Mouse (Mus musculus) CH12.LX (cell line): ENCODE measurements around the gene Slc15a2. TPM values are rescaled to one million over a fixed set of nuclear protein-coding genes. Genes with fewer than 3 reads are reported as not detected.

ENCODE experiments used
- DNase-seq: peaks from one replicate; pipeline ENCODE4 v3.0.0-alpha.2; 2013; ENCODE audit errors: extremely low read depth
- H3K27ac ChIP-seq: 2 replicates; pipeline ENCODE4 v1.5.1; 2012; ENCODE audit warnings: low read depth, mild to moderate bottlenecking, control low read depth, moderate library complexity; ENCODE audit not compliant: insufficient read depth
- H3K27me3 ChIP-seq: replicated peaks from 2 replicates; pipeline ENCODE3; 2012; ENCODE audit warnings: inconsistent platforms
- H3K36me3 ChIP-seq, 2 experiments: replicated peaks in 1 of 2; 2 replicates each; pipeline versions ENCODE3 to v1.6.1; 2012; ENCODE audit warnings: inconsistent platforms in 1 of 2, low read length in 1 of 2, mild to moderate bottlenecking in 1 of 2, mixed read lengths in 1 of 2, moderate library complexity in 1 of 2; ENCODE audit not compliant: control insufficient read depth in 1 of 2, insufficient read depth in 1 of 2
- H3K4me1 ChIP-seq, 2 experiments: 2 replicates each; pipeline ENCODE4 v1.6.1; 2012; ENCODE audit warnings: inconsistent platforms in 1 of 2, moderate library complexity in 1 of 2; ENCODE audit not compliant: insufficient read depth in 2 of 2, control insufficient read depth in 1 of 2
- H3K4me2 ChIP-seq: 2 replicates; pipeline ENCODE4 v1.6.1; 2012; ENCODE audit warnings: low read depth, mild to moderate bottlenecking, control low read depth; ENCODE audit not compliant: poor library complexity, insufficient read depth, severe bottlenecking
- H3K4me3 ChIP-seq, 3 experiments: fragments of 150-350 bp in 1 of 3; sonication (generic) in 1 of 3; replicated peaks in 1 of 3; 2 replicates each; pipeline versions ENCODE3 to v1.5.1; 2011 to 2012; ENCODE audit warnings: low read depth in 2 of 3, low read length in 2 of 3, mild to moderate bottlenecking in 2 of 3, moderate library complexity in 2 of 3, control low read depth in 1 of 3, improper control_type of control experiment in 1 of 3, inconsistent platforms in 1 of 3, mixed read lengths in 1 of 3; ENCODE audit not compliant: poor library complexity in 1 of 3
- H3K79me2 ChIP-seq: replicated peaks from 2 replicates; pipeline ENCODE4 v1.6.1; 2012; ENCODE audit warnings: mild to moderate bottlenecking, moderate library complexity; ENCODE audit not compliant: control insufficient read depth, poor library complexity, insufficient read depth, severe bottlenecking; ENCODE audit errors: extremely low read depth
- H3K9ac ChIP-seq: 2 replicates; pipeline ENCODE4 v1.6.1; 2012; ENCODE audit warnings: low read depth, mild to moderate bottlenecking, control low read depth, moderate library complexity; ENCODE audit not compliant: insufficient read depth
- H3K9me3 ChIP-seq: replicated peaks from 2 replicates; pipeline ENCODE3; 2012; ENCODE audit warnings: low read length, inconsistent platforms, mixed read lengths
- CHD1 ChIP-seq: IDR thresholded peaks from 2 replicates; pipeline ENCODE4 v1.6.1; 2012; ENCODE audit warnings: low read depth, low read length, improper control_type of control experiment, inconsistent platforms
- E2F4 ChIP-seq: IDR thresholded peaks from 2 replicates; pipeline ENCODE4 v1.6.1; 2011; ENCODE audit warnings: low read depth, low read length, improper control_type of control experiment; ENCODE audit not compliant: insufficient replicate concordance
- ELF1 ChIP-seq: IDR thresholded peaks from 2 replicates; pipeline ENCODE4 v1.6.1; 2014; ENCODE audit warnings: low read depth, mild to moderate bottlenecking, inconsistent platforms, low read length, improper control_type of control experiment
- HCFC1 ChIP-seq: IDR thresholded peaks from 2 replicates; pipeline ENCODE4 v1.6.1; 2012; ENCODE audit warnings: low read depth, mild to moderate bottlenecking, inconsistent platforms, low read length, improper control_type of control experiment
- IRF4 ChIP-seq: IDR thresholded peaks from 2 replicates; pipeline ENCODE4 v1.6.1; 2014; ENCODE audit warnings: low read depth, mild to moderate bottlenecking, inconsistent platforms, low read length, improper control_type of control experiment
- JUN ChIP-seq: IDR thresholded peaks from 2 replicates; pipeline ENCODE4 v1.6.1; 2011; ENCODE audit warnings: low read depth, mild to moderate bottlenecking, low read length, improper control_type of control experiment, moderate library complexity; ENCODE audit not compliant: insufficient read depth
- MAZ ChIP-seq: IDR thresholded peaks from 2 replicates; pipeline ENCODE4 v1.6.1; 2012; ENCODE audit warnings: low read depth, mild to moderate bottlenecking, inconsistent platforms, low read length, improper control_type of control experiment, moderate library complexity
- MXI1 ChIP-seq: IDR thresholded peaks from 2 replicates; pipeline ENCODE4 v1.6.1; 2011; ENCODE audit warnings: mild to moderate bottlenecking, low read depth, low read length, improper control_type of control experiment
- NELFE ChIP-seq: IDR thresholded peaks from 2 replicates; pipeline ENCODE4 v1.6.1; 2011; ENCODE audit warnings: low read depth, low read length, improper control_type of control experiment
- NRF1 ChIP-seq: IDR thresholded peaks from 2 replicates; pipeline ENCODE4 v1.6.1; 2014; ENCODE audit warnings: low read depth, mild to moderate bottlenecking, inconsistent platforms, low read length, improper control_type of control experiment, moderate library complexity
- PAX5 ChIP-seq: IDR thresholded peaks from 2 replicates; pipeline ENCODE4 v1.6.1; 2012; ENCODE audit warnings: low read length, inconsistent platforms, mixed read lengths
- RCOR1 ChIP-seq: conservative IDR thresholded peaks from 2 replicates; pipeline ENCODE4 v1.6.1; 2012; ENCODE audit warnings: low read depth, mild to moderate bottlenecking, inconsistent platforms, low read length, improper control_type of control experiment
- SIN3A ChIP-seq: IDR thresholded peaks from 2 replicates; pipeline ENCODE4 v1.6.1; 2012; ENCODE audit warnings: low read length, improper control_type of control experiment, inconsistent platforms
- SMC3 ChIP-seq: IDR thresholded peaks from 2 replicates; pipeline ENCODE4 v1.6.1; 2011; ENCODE audit warnings: low read depth, low read length, improper control_type of control experiment
- ZC3H11A ChIP-seq: IDR thresholded peaks from 2 replicates; pipeline ENCODE4 v1.6.1; 2012; ENCODE audit warnings: low read depth, mild to moderate bottlenecking, inconsistent platforms, low read length, improper control_type of control experiment
- ZMIZ1 ChIP-seq: IDR thresholded peaks from 2 replicates; pipeline ENCODE4 v1.6.1; 2012; ENCODE audit warnings: low read depth, mild to moderate bottlenecking, inconsistent platforms, low read length, improper control_type of control experiment
- ZNF384 ChIP-seq: IDR thresholded peaks from 2 replicates; pipeline ENCODE4 v1.6.1; 2012; ENCODE audit warnings: low read depth, low read length, improper control_type of control experiment, inconsistent platforms
- dilution Hi-C: fragments of 300-500 bp; cut with MboI; formaldehyde crosslinking; loops from 2 replicates; pipeline ENCODE4 v1.14.3; 2020; ENCODE audit warnings: low sequenced_read_pairs; ENCODE audit not compliant: extremely low pct_unique_long_range_greater_than_20kb, extremely low pct_ligation_motif_present
- in situ Hi-C: fragments of 300-500 bp; cut with MboI; formaldehyde crosslinking; loops from 3 replicates; pipeline ENCODE4 v1.14.3; 2019; ENCODE audit warnings: low sequenced_read_pairs, low pct_ligation_motif_present, low pct_unique_long_range_greater_than_20kb, mixed read lengths
- polyA plus RNA-seq: library from polyadenylated mRNA; unstranded; fragments of >175 nt; gene quantifications from 2 replicates; pipeline ENCODE4 v1.2.1, GENCODE M21; 2012; ENCODE audit warnings: low read depth; ENCODE audit not compliant: insufficient read length
- total RNA-seq, 2 experiments: library from RNA; depleted of rRNA; stranded (reverse); fragments of 300-350 nt in 1 of 2; fragments of >200 nt in 1 of 2; gene quantifications; 2 replicates each; pipeline ENCODE4 v1.2.3; 2012 to 2014

Slc15a2 gene
- total and polyA plus RNA-seq, 3 experiments: 9.4 to 11.7 (median 11.4) TPM

DNA sequence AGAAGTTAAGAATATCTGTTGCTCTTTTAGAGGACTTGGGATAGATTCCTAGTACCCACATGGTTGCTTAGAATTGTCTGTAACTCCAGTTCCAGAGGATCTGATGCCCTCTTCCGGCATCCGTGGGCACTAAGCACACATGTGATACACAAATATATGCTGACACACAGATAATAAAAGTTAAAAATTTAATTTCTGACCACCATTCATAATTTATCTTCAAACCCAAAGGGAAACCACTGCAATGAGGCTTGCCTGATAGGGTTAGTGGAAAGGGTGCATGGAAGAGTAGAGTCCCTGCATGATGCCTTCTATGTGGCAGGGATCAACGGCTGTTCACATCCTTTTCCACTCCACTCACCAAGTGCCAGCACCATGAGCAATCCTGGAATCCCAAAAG, 13.1 kb downstream of the Slc15a2 start:
- Histone ChIP-seq H3K79me2 (no peaks in the 10 kb centered on the region), H3K4me2 (no peak overlapping the region), H3K27ac (no peak overlapping the region), H3K27me3 (peaks cover 1% of the 10 kb centered on the region), H3K9ac (no peak overlapping the region), H3K4me1 (peaks cover 3 to 5% of the 10 kb centered on the region in 2 experiments; a peak in 2 of 4 replicates), H3K9me3 (no peaks in the 10 kb centered on the region), H3K36me3 (no peaks in the 10 kb centered on the region), H3K4me3 (no peak overlapping the region)
- in situ Hi-C loops (no loop called here), dilution Hi-C loops (no loop called here)
- TF ChIP-seq NELFE: no peak
- no peak for TF ChIP-seq ZMIZ1
- TF ChIP-seq NRF1: no peak
- DNase-seq: no peak

DNA sequence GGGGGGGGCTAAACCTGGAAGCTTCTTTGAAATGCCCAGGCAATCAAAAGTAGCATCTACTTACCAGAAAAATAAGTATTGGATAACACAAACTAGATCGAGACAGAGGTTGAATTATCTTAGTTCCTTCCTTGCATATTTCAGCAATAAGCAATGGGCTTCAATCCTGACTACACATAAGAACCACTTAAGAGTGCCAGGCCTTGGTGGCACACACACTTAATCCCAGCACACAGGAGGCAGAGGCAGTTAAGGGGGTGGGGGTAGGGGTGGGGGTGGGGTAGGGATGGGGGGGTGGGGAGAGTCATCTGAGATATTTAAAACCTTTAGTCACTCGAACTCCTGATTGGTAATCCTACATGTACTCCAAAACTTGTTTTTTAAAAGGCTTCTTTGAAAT, 13.5 kb downstream of the Slc15a2 start:
- no peak for TF ChIP-seq E2F4
- TF ChIP-seq NELFE: no peak
- TF ChIP-seq HCFC1: no peak
- TF ChIP-seq MAZ: no peak
- TF ChIP-seq ELF1: no peak
- no peak for TF ChIP-seq SMC3
- no peak for TF ChIP-seq IRF4
- no peak for TF ChIP-seq SIN3A
- no peak for TF ChIP-seq PAX5
- Histone ChIP-seq H3K27me3 (peaks cover 1% of the 10 kb centered on the region), H3K9me3 (no peaks in the 10 kb centered on the region), H3K4me3 (no peak overlapping the region), H3K4me1 (peaks cover 3 to 5% of the 10 kb centered on the region in 2 experiments; a peak in 2 of 4 replicates), H3K27ac (no peak overlapping the region), H3K79me2 (no peaks in the 10 kb centered on the region), H3K36me3 (no peaks in the 10 kb centered on the region), H3K9ac (no peak overlapping the region), H3K4me2 (no peak overlapping the region)
- DNase-seq: no peak
- dilution Hi-C loops (no loop called here), in situ Hi-C loops (no loop called here)

DNA sequence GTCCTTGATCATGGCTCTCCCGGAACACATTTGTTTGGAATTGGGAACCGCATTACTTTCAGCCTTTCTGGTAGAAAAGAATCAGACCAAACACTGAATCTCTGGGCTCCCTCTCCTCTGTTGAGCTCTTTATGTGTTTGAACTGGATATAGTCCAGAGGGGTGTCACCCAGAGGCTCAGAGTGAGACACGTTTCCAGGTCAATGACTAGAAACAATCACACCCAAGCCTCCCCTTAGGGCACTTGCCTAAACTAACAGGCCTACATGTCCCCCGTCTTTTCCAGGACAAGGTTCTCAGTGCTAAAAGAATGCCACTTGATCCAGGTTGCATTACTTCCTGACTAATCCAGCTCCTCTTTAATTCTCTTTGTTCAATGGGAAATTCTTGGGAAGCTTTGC, 13.9 kb downstream of the Slc15a2 start:
- Histone ChIP-seq H3K36me3 (no peaks in the 10 kb centered on the region), H3K27me3 (peaks cover 1% of the 10 kb centered on the region), H3K4me2 (no peak overlapping the region), H3K79me2 (no peaks in the 10 kb centered on the region)
- no peak for TF ChIP-seq JUN
- no peak for TF ChIP-seq MXI1
- TF ChIP-seq RCOR1: no peak
- TF ChIP-seq ZNF384: no peak
- TF ChIP-seq CHD1: no peak
- TF ChIP-seq ZC3H11A: no peak
- TF ChIP-seq, all 38 proteins: peak for 0
- peaks cover 3 to 5% of the 10 kb centered on the region in 2 experiments; a peak in 2 of 4 replicates for H3K4me1 ChIP-seq
- H3K4me3 ChIP-seq: no peak overlapping the region
- H3K9ac ChIP-seq: no peak overlapping the region
- dilution Hi-C loops (no loop called here), in situ Hi-C loops (no loop called here)
- H3K9me3 ChIP-seq: no peaks in the 10 kb centered on the region
- H3K27ac ChIP-seq: no peak overlapping the region
- no peak for DNase-seq
